Mouse (Mus musculus) stomach, postnatal 0 days (tissue): ENCODE results near the gene Mroh9. TPM values are rescaled to one million over a fixed set of nuclear protein-coding genes. Genes with fewer than 3 reads are reported as not detected.
A peak's percentile ranks its signal among the peaks of the same experiment; 100 is the strongest.

Experiments used
- ATAC-seq: fragments of 200-750 bp; cut with Nextera tagmentation; 2 replicates; pipeline ENCODE4 v1.8.0; 2017; ENCODE audit not compliant: low FRiP score, low TSS enrichment
- DNase-seq: peaks from one replicate; pipeline ENCODE4 v3.0.0-alpha.2; 2016; ENCODE audit warnings: low spot score
- H3K27ac ChIP-seq: fragments of 300-500 bp; sonication (generic); replicated peaks from 2 replicates; pipeline ENCODE4 v1.5.1; 2014; ENCODE audit warnings: mild to moderate bottlenecking, control low read depth
- H3K27me3 ChIP-seq: fragments of 300-500 bp; sonication (generic); 2 replicates; pipeline ENCODE4 v1.6.1; 2014; ENCODE audit warnings: low read length; ENCODE audit not compliant: control insufficient read depth, insufficient read depth
- H3K36me3 ChIP-seq: fragments of 300-500 bp; sonication (generic); 2 replicates; pipeline ENCODE4 v1.6.1; 2014; ENCODE audit warnings: low read length, mixed read lengths; ENCODE audit not compliant: control insufficient read depth, insufficient read depth
- H3K4me1 ChIP-seq: fragments of 300-500 bp; sonication (generic); replicated peaks from 2 replicates; pipeline ENCODE4 v1.6.1; 2014; ENCODE audit warnings: antibody characterized with exemption; ENCODE audit not compliant: control insufficient read depth, insufficient read depth
- H3K4me2 ChIP-seq: fragments of 300-500 bp; sonication (generic); replicated peaks from 2 replicates; pipeline ENCODE4 v1.6.1; 2014; ENCODE audit warnings: low read depth, mild to moderate bottlenecking, control low read depth, moderate library complexity
- H3K4me3 ChIP-seq: fragments of 300-500 bp; sonication (generic); 2 replicates; pipeline ENCODE4 v1.5.1; 2014; ENCODE audit warnings: low read depth, low read length, control low read depth
- H3K9ac ChIP-seq: fragments of 300-500 bp; sonication (generic); 2 replicates; pipeline ENCODE4 v1.6.1; 2014; ENCODE audit warnings: mild to moderate bottlenecking, low read length, control low read depth, mixed read lengths
- H3K9me3 ChIP-seq: fragments of 300-500 bp; sonication (generic); 2 replicates; pipeline ENCODE4 v1.6.1; 2016; ENCODE audit warnings: low read length; ENCODE audit not compliant: control insufficient read depth
- CTCF ChIP-seq: IDR thresholded peaks from 2 replicates; pipeline ENCODE4 v1.5.1; 2016; ENCODE audit warnings: antibody characterized with exemption, low read depth, mild to moderate bottlenecking, moderate library complexity
- EP300 ChIP-seq: optimal IDR thresholded peaks from 2 replicates; pipeline ENCODE3; 2016; ENCODE audit warnings: antibody characterized with exemption
- WGBS: fragments of 180-500 bp; shearing (Covaris S2); extraction: QIAGEN DNeasy Blood & Tissue Kit; methylation state at CpG from one replicate; pipeline ENCODE4 v1.1.7; 2014; 5-methylcytosine and 5-hydroxymethylcytosine counted together
- polyA plus RNA-seq: library from polyadenylated mRNA; unstranded; fragments of >200 nt; fragmentation: Nextera tagmentation; extraction: Ambion mirVana; gene quantifications from 2 replicates; pipeline ENCODE4 v1.2.1, GENCODE M21; 2015

Gene Mroh9
- polyA plus RNA-seq, 1 experiment from 2014 or later = not detected

GRCm38 (mm10) chr1:163001271-163001829 lies 84.1 kb downstream of the Mroh9 start:
- no peak overlapping the region for H3K4me2 ChIP-seq
- H3K4me1 ChIP-seq = no peaks in the 10 kb centered on the region
- no peak overlapping the region for H3K27ac ChIP-seq
- no peaks in the 10 kb centered on the region for H3K36me3 ChIP-seq
- H3K9me3 ChIP-seq = no peaks in the 10 kb centered on the region
- H3K27me3 ChIP-seq = no peaks in the 10 kb centered on the region
- no peak overlapping the region for H3K4me3 ChIP-seq
- TF ChIP-seq EP300 = peak; percentile 77
- TF ChIP-seq CTCF = no peak
- H3K9ac ChIP-seq = no peak overlapping the region
- WGBS = 40% methylated on average over 4 of the region's 4 CpGs
- DNase-seq (no peak), ATAC-seq (no peak)

GRCm38 (mm10) chr1:162987546-162987945 lies 97.9 kb downstream of the Mroh9 start:
- TF ChIP-seq CTCF = no peak
- TF ChIP-seq EP300 = peak; percentile 12
- Histone ChIP-seq H3K4me3 (no peak overlapping the region), H3K27me3 (no peaks in the 10 kb centered on the region), H3K4me1 (no peaks in the 10 kb centered on the region), H3K36me3 (no peaks in the 10 kb centered on the region), H3K9ac (no peak overlapping the region), H3K9me3 (no peaks in the 10 kb centered on the region), H3K4me2 (no peak overlapping the region), H3K27ac (no peak overlapping the region)
- 41% methylated on average over 3 of the region's 3 CpGs for WGBS
- ATAC-seq (no peak), DNase-seq (no peak)

GRCm38 (mm10) chr1:162986777-162987176 lies 98.7 kb downstream of the Mroh9 start:
- H3K4me2 ChIP-seq = no peak overlapping the region
- H3K4me1 ChIP-seq = no peaks in the 10 kb centered on the region
- H3K9me3 ChIP-seq = no peaks in the 10 kb centered on the region
- H3K27ac ChIP-seq = no peak overlapping the region
- no peak overlapping the region for H3K4me3 ChIP-seq
- H3K36me3 ChIP-seq = no peaks in the 10 kb centered on the region
- DNase-seq (no peak), ATAC-seq (no peak)
- TF ChIP-seq CTCF (no peak), EP300 (peak; percentile 51)
- no peaks in the 10 kb centered on the region for H3K27me3 ChIP-seq
- H3K9ac ChIP-seq = no peak overlapping the region
- WGBS = 38% methylated on average over 1 of the region's 1 CpGs

DNA sequence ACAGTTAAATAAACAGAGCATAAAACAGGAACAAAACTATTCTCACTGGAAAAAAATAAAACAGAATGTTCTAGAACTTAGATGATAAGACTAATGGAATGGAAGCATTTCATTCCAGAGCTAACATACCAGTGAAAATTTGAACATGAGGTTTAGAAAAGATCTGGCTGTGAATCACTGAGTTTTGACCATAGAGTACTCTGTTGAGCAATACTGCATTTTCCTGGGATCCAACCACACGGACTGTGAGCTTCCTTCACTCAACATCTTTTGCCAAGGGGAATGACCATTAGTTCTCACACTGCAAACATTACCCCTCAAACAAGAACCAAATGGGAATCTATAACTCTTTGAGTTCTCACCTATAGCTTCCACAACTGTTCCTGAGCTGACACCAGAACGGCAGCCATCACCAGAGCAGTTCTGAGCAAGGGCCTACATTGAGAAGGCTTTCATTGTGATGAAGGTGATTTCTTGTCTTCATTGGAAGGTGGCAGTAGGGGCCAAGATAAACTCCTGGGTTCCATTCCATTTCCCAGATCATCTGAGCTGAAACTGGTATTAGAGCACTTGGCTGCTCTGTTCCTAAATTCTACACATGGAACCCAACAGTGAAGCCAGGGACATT lies 99.2 kb downstream of the Mroh9 start:
- Histone ChIP-seq H3K9ac (no peak overlapping the region), H3K27me3 (no peaks in the 10 kb centered on the region), H3K36me3 (no peaks in the 10 kb centered on the region), H3K9me3 (no peaks in the 10 kb centered on the region), H3K4me1 (no peaks in the 10 kb centered on the region), H3K4me3 (no peak overlapping the region), H3K27ac (no peak overlapping the region), H3K4me2 (no peak overlapping the region)
- ATAC-seq (no peak), DNase-seq (no peak)
- TF ChIP-seq CTCF = no peak
- no peak for TF ChIP-seq EP300
- 78% methylated on average over 2 of the region's 2 CpGs for WGBS

- H3K36me3 ChIP-seq = no peaks in the 10 kb centered on the region
- ATAC-seq = no peak
- no peak within 1 kb of the TSS for H3K9ac ChIP-seq
- H3K4me1 ChIP-seq = no peaks in the 10 kb centered on the region
- no peaks in the 10 kb centered on the region for H3K9me3 ChIP-seq
- no peak within 1 kb of the TSS for H3K4me3 ChIP-seq
- WGBS = 78% methylated on average over 1 of the region's 1 CpGs
- TF ChIP-seq CTCF (no peak), EP300 (no peak)
- H3K27ac ChIP-seq = no peak within 1 kb of the TSS
- no peaks in the 10 kb centered on the region for H3K27me3 ChIP-seq
- DNase-seq = no peak
- H3K4me2 ChIP-seq = no peak within 1 kb of the TSS
Observed at GRCm38 (mm10) chr1:162984428-162984827, 101.0 kb downstream of the Mroh9 start, which contains the start of gene Fmo3. TSS of gene Fmo3 (minus strand) at chr1:162984528.

Other genes starting within 250 kb of the Mroh9 start
- gene Fmo1, start 219.1 kb downstream of the Mroh9 start, polyA plus RNA-seq = 14.7 and 18.3 TPM in 2 replicates
- gene Fmo2, start 186.9 kb downstream of the Mroh9 start, polyA plus RNA-seq = 16.4 and 17.7 TPM in 2 replicates
- 0.08 TPM in 1 of 2 replicates, not detected in the other for gene Fmo6, start 148.2 kb downstream of the Mroh9 start, polyA plus RNA-seq
- 0.06 and 0.10 TPM in 2 replicates for gene Fmo3, start 101.1 kb downstream of the Mroh9 start, polyA plus RNA-seq
- 2.7 and 2.8 TPM in 2 replicates for gene Prrx1, start 228.0 kb upstream of the Mroh9 start, polyA plus RNA-seq